Mouse (Mus musculus) lung, postnatal 4 days (tissue): Measurements from ENCODE around the gene Aox2.
"Not testable (repeated sequence)": the region's sequence is repeated elsewhere in the genome, so short reads cannot be mapped to it uniquely, and the experiment has no call there.

Experiments
- DNase-seq, 2 experiments: peaks; one replicate each; pipeline ENCODE4 v3.0.0; 2021

Gene Aox2

GRCm38 (mm10) chr1:58353238-58353893, 75.2 kb downstream of the Aox2 start:
- DNase-seq, result no peak

GRCm38 (mm10) chr1:58358958-58359901, 81.1 kb downstream of the Aox2 start:
- DNase-seq, result peak; percentile 41 to 64

GRCm38 (mm10) chr1:58362296-58362695, 84.2 kb downstream of the Aox2 start:
- no peak for DNase-seq

- no peak for DNase-seq
Observed at GRCm38 (mm10) chr1:58364551-58364950, 86.4 kb downstream of the Aox2 start.

GRCm38 (mm10) chr1:58365829-58366228, 87.7 kb downstream of the Aox2 start:
- DNase-seq, result no peak

DNA sequence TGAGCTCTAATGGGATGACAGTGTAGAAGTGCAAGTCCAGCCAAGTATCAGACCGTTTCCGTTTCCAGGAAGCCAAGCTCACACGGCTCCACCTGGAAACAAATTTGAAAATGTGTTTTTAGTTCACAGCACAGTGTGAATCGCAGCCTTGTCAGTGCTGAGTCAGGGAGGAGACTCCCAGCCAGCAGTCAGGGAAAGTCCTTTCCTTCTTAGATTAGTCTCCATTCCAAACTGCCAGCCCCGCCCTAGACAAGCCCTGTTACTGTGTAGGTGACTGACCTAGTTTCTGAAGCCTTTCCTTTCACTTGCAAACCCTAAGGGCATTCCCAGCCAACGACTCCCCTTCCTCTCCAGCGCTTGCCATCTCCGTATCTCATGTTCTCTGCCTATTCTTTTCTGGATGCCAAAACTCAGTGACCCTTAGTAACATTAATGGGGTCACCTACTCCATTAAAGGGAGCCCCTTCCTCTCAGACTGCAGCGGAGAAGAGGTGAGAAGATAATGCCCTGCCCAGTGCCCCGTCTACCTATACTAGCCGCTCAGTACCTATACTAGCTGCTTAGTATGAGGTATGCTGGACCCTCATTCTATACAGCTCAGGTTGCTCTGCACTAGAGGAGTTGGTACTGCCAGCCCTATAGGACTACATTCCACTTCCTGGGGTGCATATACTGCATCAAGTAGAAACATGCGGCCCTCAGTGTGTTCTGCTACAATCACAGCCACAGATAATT, 88.8 kb downstream of the Aox2 start:
- no peak for DNase-seq

GRCm38 (mm10) chr1:58369716-58370115, 91.6 kb downstream of the Aox2 start:
- DNase-seq, result no peak

DNA sequence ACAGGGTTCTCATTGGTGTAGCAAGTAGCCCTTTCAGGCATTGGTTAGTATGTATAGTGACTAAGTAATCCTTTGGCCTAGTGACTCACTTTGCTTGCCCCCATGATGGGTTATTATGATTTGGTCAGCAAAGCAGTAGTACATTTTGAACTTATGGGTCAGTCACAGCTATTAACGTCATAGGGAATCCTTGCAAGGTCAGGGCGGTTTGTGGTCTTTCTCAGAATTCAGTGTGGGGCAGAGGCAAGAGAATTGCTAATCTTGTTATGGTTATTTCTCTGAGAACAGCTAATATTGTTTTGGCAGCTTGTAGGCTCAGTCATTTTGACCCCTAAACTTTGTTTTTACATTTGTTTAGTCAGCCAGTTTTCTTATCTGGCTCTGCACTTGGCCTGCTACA, 96.1 kb downstream of the Aox2 start:
- DNase-seq, result not testable (repeated sequence)

DNA sequence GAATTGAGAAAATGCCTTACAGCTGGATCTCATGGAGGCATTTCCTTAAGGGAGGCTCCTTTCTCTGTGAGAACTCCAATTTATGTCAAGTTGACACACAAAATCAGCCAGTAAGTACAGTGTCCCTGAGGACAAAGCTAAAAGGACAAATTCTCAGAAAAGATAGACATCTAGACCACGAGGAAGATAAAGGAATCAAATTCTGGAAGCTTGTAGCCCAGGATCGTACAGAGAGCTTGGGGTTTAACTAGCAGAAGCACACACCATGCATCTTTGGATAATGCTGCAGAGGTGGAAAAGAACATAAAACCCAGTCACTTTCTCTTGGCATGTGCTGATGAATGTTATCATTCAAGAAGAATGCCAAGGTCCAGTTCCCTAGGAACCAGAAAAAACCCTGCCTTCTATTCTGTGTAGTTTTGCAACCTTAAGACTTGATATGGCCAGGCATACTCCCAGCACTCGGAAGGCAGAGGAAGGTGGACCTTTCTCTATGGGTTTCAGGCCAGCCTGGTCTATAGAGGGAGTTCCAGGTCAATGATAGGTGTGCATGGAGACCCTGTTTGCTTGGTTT, 97.5 kb downstream of the Aox2 start:
- no peak for DNase-seq

DNA sequence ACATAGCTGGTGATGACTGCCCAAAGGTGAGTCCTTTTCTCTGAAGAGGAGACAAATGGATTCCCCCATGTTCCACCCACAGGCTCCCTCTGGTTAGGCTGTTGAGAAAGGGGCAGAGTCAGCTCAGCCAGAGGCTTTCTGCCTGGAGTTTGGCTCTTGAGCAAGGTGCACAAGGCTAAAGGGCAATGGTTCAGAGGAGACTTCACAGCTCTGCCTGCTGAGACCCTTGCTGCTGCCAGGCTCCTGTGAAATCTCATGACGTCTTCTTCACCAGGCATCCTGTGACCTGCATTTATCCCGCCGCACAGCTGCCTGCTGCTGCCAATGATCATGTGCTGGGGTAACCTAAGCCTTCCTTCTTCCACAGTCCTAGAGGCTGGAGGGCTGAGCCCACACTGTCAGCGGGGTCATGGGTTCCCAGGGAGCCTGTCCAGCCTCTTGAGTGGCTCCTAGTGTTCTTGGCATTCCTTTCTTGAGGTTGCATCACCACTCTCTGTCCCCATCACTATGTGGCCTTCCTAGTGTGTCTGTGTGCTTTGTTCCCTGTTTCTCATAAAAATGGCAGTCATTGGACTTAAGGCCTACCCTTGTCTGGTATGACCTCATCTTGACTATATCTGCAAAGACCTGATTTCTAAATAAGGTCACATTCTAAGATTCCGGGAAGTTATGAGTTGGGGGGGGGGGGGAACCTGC, 104.6 kb downstream of the Aox2 start:
- no peak for DNase-seq

DNA sequence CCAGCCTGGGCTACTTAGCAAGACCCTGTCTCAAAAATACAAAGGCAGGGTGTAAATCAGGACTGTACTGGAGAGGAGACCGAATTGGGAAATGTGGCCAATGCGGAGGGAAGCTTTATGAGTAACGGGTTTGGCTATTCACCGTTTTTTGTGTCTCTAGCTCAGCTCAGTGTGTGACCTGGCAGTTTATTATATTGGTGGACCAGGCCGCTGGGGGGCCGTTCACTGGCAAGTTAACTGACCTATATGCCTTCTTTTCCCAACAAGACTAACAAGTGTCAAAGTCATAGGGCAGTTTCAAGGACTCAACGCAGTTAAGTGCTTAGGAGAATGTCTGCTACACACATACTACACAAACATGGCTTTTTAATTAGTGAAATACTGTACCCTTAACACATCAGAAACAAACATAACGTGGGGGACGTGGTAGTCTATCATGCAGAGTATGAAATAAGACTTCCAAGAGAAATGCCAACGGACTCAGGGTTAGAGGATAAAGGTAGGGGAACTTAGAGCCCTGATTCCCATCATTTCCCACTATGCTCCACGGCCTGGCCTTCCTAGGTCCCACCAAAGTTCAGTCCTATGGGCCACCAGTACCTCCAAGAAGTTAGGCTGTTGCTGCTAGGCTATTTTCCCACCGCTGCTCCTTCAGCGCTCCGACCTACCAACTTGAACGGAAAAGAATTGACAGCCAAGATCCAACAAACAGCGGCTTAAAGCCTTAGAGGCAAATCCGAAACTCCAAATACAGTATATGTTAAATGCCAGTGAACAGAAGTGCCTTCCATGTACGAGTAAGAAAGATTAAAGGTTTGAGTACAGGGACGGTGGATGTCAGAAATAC, 113.5 kb downstream of the Aox2 start:
- no peak for DNase-seq

GRCm38 (mm10) chr1:58392268-58392651, 114.1 kb downstream of the Aox2 start:
- DNase-seq, result no peak

DNA sequence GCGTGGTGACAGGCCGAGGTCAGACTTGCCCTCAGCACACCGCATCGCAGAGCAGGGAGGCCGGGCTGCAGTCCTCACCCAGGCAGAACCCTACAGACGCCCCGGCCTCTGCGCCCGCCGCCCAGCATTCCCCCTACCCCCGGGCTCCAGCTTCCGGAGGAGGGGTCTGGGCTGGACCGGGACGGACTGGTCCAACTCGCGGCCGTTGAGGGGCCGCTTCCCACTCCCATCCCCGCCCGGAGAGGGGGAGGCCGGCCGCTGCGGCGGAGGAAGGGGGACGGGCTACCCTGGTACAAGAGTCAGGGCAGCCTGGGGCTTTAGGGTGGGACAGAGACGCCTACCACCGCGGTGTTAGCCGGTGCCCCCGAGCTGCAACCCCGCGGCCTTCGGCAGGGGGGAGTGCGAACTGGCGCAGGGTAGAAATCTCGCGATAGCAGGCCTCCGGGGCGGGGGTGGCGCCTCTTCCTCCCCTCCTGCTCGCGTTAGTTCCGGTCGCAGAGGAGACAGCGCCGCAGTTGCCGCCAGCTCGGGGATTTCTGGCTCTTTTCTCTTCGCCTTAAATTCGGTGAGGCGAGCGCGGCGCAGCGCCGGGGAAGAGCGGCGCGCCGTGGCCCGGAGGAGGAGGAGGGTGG, 114.6 kb downstream of the Aox2 start, which contains the start of gene Bzw1:
Bzw1 (plus strand) TSS at position 247 of the 632 bp plus-strand sequence.
- DNase-seq, result peak; percentile 95 to 96

GRCm38 (mm10) chr1:58393284-58394195, 115.4 kb downstream of the Aox2 start:
- peak; percentile 65 to 72 for DNase-seq

DNA sequence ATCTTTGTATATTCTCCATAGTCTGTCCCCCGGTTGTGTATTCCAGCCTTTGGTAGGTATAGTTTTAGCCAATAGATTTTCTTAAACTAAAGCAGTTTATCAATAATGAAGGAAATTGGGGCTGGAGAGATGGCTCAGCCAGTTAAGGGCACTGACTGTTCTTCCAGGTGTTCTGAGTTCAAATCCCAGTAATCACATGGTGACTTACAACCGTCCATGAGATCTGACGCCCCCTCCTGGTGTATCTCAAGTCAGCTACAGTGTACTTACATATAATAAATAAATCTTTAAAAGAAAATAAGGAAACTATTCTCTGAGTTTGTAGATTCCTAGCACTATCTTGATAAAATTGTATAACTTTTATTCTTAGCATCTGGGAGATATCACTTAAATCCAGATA, 117.2 kb downstream of the Aox2 start:
- no peak for DNase-seq

- DNase-seq, result no peak
Observed at GRCm38 (mm10) chr1:58396179-58396578, 118.1 kb downstream of the Aox2 start.

- no peak for DNase-seq
Observed at GRCm38 (mm10) chr1:58397731-58398130, 119.6 kb downstream of the Aox2 start.

GRCm38 (mm10) chr1:58401396-58401795, 123.3 kb downstream of the Aox2 start:
- no peak for DNase-seq

GRCm38 (mm10) chr1:58403745-58404144, 125.6 kb downstream of the Aox2 start:
- no peak for DNase-seq

GRCm38 (mm10) chr1:58407321-58407720, 129.2 kb downstream of the Aox2 start:
- DNase-seq, result no peak
